12 mouse cellular contexts compared by ENCODE assay signal in genomic region chr2:156135695-156136094, GRCm38 (mm10). TPM values are rescaled to one million over a fixed set of nuclear protein-coding genes. Genes with fewer than 3 reads are reported as not detected.
A peak's percentile ranks its signal among the peaks of the same experiment; 100 is the strongest.
DNase-seq lines count a peak whose midpoint lies in the region; ATAC-seq and TF ChIP-seq lines count a peak whose summit lies in the region.
"Had no signal": no experiment of that assay in that cellular context is flagged by ENCODE, and none has a peak within 500 bp of the region (broad histone marks: within the 10 kb centered on the region; RNA-seq: fewer than 3 reads in every experiment).

No protein-coding gene starts in this region.

- H3K4me3 ChIP-seq in left cerebral cortex, adult 2 months, result no peak overlapping the region
- H3K4me3 ChIP-seq: heart, embryonic 13.5 days; liver, embryonic 15.5 days had no signal

- DNase-seq in CD4-positive, CD25-positive, alpha-beta regulatory T cell, adult 2 months (ENCODE audit: low read depth, low spot score), result peak; percentile 30
- DNase-seq in left cerebral cortex, adult 2 months (ENCODE audit: extremely low spot score in 1 of 2, low spot score in 2 of 2), result no peak
- no peak for DNase-seq in left cerebral cortex, adult 9 months (ENCODE audit: low spot score in 2 of 2)
- peak; percentile 31 for DNase-seq in thymus, postnatal 4 days
- DNase-seq in thymus, adult 18-20 months, result no peak
- no peak for DNase-seq in right cerebral cortex, postnatal 4 days
- no peak for DNase-seq in ovary, postnatal 14 days (ENCODE audit: low spot score)
- DNase-seq: adrenal gland, postnatal 14 days; cerebellum, adult 11-12 months had no signal

- ATAC-seq in CD4-positive, CD25-positive, alpha-beta regulatory T cell, adult 4 months, result no peak

- TF ChIP-seq CTCF in left cerebral cortex, adult 2 months (IDR thresholded peaks at IDR 0.05), result peak; percentile 3; the same call in 1 of the 2 replicates

- H3K27ac ChIP-seq in left cerebral cortex, adult 2 months, result no peak overlapping the region
- H3K27ac ChIP-seq: heart, embryonic 13.5 days; liver, embryonic 15.5 days had no signal

- intact Hi-C loops in left cerebral cortex, adult 2 months (cut with DNase I), result no loop called here

RNA-seq across cellular contexts. Expression of gene Romo1, which starts 8.1 kb away (rescaled TPM):
- 100 to 1,000 TPM; 109 to 134 TPM for polyA plus RNA-seq in CD4-positive, CD25-positive, alpha-beta regulatory T cell, adult 4 months (2017; shearing (Covaris generic))
- total RNA-seq in left cerebral cortex, adult 2 months (2021), result 100 to 1,000 TPM; 142 to 153 TPM

RNA-seq across cellular contexts. Expression of gene Nfs1, which starts 8.3 kb away (rescaled TPM):
- polyA plus RNA-seq in CD4-positive, CD25-positive, alpha-beta regulatory T cell, adult 4 months (2017; shearing (Covaris generic)), result 10 to 100 TPM; 40.2 to 47.6 TPM
- 10 to 100 TPM; 36.3 to 42.0 TPM for total RNA-seq in left cerebral cortex, adult 2 months (2021)

RNA-seq across cellular contexts. Expression of gene Gm28036, which starts 8.8 kb away (rescaled TPM):
- polyA plus RNA-seq in CD4-positive, CD25-positive, alpha-beta regulatory T cell, adult 4 months (2017; shearing (Covaris generic)), result 1 to 10 TPM; 7.7 to 8.0 TPM
- 10 to 100 TPM; 17.5 to 17.7 TPM for total RNA-seq in left cerebral cortex, adult 2 months (2021)

RNA-seq across cellular contexts. Expression of gene Rbm12, which starts 23.9 kb away (rescaled TPM):
- polyA plus RNA-seq in CD4-positive, CD25-positive, alpha-beta regulatory T cell, adult 4 months (2017; shearing (Covaris generic)), result 10 to 100 TPM; 15.6 to 19.2 TPM
- 10 to 100 TPM; 27.7 to 36.0 TPM for total RNA-seq in left cerebral cortex, adult 2 months (2021)

RNA-seq across cellular contexts. Expression of gene Cpne1, which starts 23.9 kb away (rescaled TPM):
- polyA plus RNA-seq in CD4-positive, CD25-positive, alpha-beta regulatory T cell, adult 4 months (2017; shearing (Covaris generic)), result 10 to 100 TPM; 48.0 to 57.8 TPM
- total RNA-seq in left cerebral cortex, adult 2 months (2021), result 10 to 100 TPM; 26.3 to 33.0 TPM

Comparison
In these comparisons a context has a peak if more than half of its experiments do, and no peak if none do; other contexts are left out.
1. DNase-seq: peak in CD4-positive, CD25-positive, alpha-beta regulatory T cell, adult 2 months (single experiment) and thymus, postnatal 4 days (single experiment); none in left cerebral cortex, adult 2 months (0 of 2), left cerebral cortex, adult 9 months (0 of 2), thymus, adult 18-20 months (0 of 2), right cerebral cortex, postnatal 4 days (single experiment) and ovary, postnatal 14 days (single experiment).